Mouse (Mus musculus) gastrocnemius, postnatal 36 days (tissue): Measurements from ENCODE around the gene Wipf3. TPM values are rescaled to one million over a fixed set of nuclear protein-coding genes. Genes with fewer than 3 reads are reported as not detected.

Experiments
- DNase-seq, 2 experiments: peaks; one replicate each; pipeline ENCODE4 v3.0.0; 2022
- intact Hi-C: fragments of 180-260 bp; cut with DNase I; formaldehyde crosslinking; loops from one replicate; pipeline ENCODE4 v1.15.1; 2025
- total RNA-seq, 2 experiments: library from RNA; stranded (reverse); gene quantifications; 2 replicates each; pipeline ENCODE4 v1.2.3; 2021

Gene Wipf3
- total RNA-seq, 2 experiments from 2014 or later, result 15.5 to 16.0 TPM

DNA sequence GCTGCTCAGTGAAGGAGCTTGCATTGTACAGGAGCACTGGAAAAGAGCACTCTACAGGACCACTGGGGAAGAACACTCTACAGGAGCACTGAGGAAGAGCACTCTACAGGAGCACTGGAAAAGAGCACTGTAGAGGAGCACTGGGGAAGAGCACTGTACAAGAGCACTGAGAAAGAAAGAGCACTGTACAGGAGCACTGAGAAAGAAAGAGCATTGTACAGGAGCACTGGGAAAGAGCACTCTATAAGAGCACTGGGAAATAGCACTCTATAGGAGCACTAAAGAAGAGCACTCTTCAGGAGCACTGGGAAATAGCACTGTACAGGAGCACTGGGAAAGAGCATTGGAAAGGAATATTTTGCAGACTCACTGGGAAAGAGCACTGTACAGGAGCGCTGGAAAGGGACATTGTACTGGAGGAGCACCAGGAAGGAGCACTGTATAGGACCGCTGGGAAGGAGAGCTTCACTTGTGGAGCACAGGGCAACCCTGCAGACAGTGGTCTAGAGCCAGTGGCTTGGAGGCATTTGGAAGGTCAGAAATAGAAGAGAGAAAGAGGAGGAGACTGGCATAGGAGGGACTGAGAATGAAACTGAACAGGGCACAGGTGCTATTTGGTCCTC, 87.2 kb downstream of the Wipf3 start:
- intact Hi-C loops, result no loop called here

DNA sequence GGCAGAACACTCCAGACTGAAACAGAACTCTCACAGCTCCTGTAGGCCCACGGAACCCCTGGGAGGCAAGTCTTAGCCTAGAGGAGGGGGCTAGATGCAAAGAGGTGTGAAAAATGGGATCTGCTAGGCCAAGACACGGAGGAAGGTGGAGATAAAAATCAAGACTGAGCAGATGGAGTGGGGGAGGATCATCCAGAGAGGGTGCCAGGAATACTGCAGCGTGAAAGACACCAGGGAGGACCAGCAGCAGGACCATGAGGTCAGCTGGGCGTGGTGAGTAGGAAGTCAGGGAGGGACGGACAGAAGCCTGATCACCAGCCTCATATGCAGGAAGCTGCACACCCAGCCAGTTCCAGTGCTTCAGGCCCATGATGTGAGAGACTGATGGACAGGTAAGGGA, 89.4 kb downstream of the Wipf3 start:
- intact Hi-C loops, result no loop called here

More for the DNA sequence above, 87.2 kb downstream of the Wipf3 start:
- DNase-seq, result no peak

GRCm38 (mm10) chr6:54528666-54529065, 99.3 kb downstream of the Wipf3 start:
- intact Hi-C loops, result no loop called here
- no peak for DNase-seq

More for the DNA sequence above, 89.4 kb downstream of the Wipf3 start:
- no peak for DNase-seq

GRCm38 (mm10) chr6:54530182-54530581, 100.8 kb downstream of the Wipf3 start:
- no peak for DNase-seq
- intact Hi-C loops, result no loop called here

DNA sequence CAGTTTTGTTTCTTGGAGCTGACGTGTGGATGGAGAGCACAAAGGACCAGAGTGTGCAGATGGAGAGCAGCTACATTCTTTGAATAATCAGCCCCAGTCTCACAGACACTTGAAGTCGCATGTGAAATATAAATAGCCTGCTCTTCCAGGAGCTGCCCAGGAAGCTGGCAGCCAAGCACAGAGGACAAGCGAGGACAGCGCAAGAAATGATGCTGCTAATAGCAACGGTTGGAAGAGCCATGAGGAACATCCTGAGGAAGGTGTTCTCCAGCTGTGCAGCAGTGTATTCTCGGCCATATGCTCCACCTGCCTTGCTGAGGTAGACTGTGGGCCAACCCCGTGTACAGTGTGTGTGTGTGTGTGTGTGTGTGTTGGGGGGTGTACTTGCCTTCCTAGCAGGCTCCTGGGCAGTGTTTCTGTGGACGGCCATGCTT, 101.7 kb downstream of the Wipf3 start:
- intact Hi-C loops, result no loop called here
- DNase-seq, result no peak

- DNase-seq, result no peak
- intact Hi-C loops, result no loop called here
Observed at GRCm38 (mm10) chr6:54535485-54535884, 106.1 kb downstream of the Wipf3 start.

DNA sequence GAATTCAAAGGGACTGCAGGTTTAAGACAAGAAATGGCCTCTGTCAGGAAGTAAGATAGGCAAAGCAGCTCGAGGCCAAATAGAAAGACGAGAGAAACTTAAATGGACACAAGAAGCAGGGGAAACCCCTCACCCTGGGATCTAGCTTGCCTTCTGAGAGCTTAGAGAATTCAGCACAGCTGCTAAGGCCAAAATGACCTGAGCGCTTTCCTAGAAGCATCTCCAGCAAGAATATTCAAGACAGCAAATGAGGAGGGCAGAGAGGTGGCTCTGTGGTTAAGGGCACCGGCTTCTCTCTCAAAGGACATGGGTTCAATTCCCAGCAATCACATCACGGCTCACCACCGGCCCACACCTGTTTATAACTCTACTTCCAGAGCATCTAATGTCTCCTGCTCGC, 107.7 kb downstream of the Wipf3 start:
- no peak for DNase-seq
- intact Hi-C loops, result no loop called here

GRCm38 (mm10) chr6:54538773-54539173, 109.4 kb downstream of the Wipf3 start:
- no peak for DNase-seq
- intact Hi-C loops, result no loop called here

GRCm38 (mm10) chr6:54539396-54539795, 110.0 kb downstream of the Wipf3 start:
- intact Hi-C loops, result no loop called here
- DNase-seq, result no peak

- DNase-seq, result no peak
- intact Hi-C loops, result no loop called here
Observed at GRCm38 (mm10) chr6:54540252-54540887, 111.0 kb downstream of the Wipf3 start.

- intact Hi-C loops, result no loop called here
- no peak for DNase-seq
Observed at GRCm38 (mm10) chr6:54542836-54543235, 113.4 kb downstream of the Wipf3 start.

DNA sequence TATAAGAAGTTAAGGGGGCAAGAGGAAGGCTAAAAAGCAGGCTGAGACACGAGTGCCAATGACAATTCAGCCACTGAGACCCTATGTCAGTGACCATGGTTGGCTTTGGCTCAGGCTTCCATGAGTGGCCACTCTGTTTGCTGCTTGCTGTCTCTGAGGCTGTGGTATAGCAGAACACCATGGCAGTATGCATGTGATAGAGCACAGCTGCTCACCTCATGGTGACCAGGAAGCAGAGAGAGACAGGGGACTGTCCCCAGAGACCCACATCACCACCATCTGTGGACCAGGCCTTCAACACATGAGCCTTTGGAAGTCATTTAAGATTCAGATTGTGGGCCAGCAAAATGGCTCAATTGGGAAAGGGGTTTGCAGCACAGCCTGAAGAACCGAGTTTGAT, 114.2 kb downstream of the Wipf3 start:
- no peak for DNase-seq
- intact Hi-C loops, result no loop called here

GRCm38 (mm10) chr6:54548314-54549019, 119.1 kb downstream of the Wipf3 start:
- DNase-seq, result no peak
- intact Hi-C loops, result no loop called here

DNA sequence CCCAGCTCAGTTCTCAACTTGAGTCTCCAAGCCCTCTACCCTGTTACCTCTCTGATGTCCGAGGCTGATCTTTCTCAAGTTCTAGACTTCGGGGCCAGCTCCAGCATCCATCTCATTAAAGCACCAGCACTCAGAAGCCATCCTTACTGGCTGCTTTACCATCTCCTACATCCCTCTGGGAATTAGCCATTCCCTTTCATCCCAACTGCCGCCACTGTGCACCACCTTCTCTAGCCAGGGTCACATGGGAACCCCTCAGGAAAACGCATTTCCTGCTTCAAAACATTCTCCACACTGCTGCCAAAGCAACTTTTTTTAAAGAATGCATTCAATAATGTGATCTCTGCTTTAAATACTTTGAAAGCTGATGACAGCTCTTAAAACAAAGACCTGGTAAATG, 119.9 kb downstream of the Wipf3 start:
- no peak for DNase-seq
- intact Hi-C loops, result no loop called here

GRCm38 (mm10) chr6:54550801-54551323, 121.5 kb downstream of the Wipf3 start:
- intact Hi-C loops, result no loop called here
- DNase-seq, result no peak

- no peak for DNase-seq
Observed at GRCm38 (mm10) chr6:54552721-54553413, 123.5 kb downstream of the Wipf3 start.

More at GRCm38 (mm10) chr6:54552721-54553413, 123.5 kb downstream of the Wipf3 start:
- intact Hi-C loops, result no loop called here

Other genes starting within 250 kb of the Wipf3 start
- gene Prr15, start 103.8 kb upstream of the Wipf3 start, total RNA-seq, result under 1 TPM; 0.61 to 0.64 TPM
- gene Scrn1, start 136.9 kb downstream of the Wipf3 start, total RNA-seq, result 1 to 10 TPM; 2.6 to 3.2 TPM
- gene Plekha8, start 165.5 kb downstream of the Wipf3 start, total RNA-seq, result 1 to 10 TPM; 2.9 to 3.1 TPM
- gene Fkbp14, start 167.7 kb downstream of the Wipf3 start, total RNA-seq, result 1 to 10 TPM; 5.2 to 6.0 TPM